Mouse (Mus musculus): Measurements from ENCODE around the gene Cmtm3. TPM values are rescaled to one million over a fixed set of nuclear protein-coding genes. Genes with fewer than 3 reads are reported as not detected.
A peak's percentile ranks its signal among the peaks of the same experiment; 100 is the strongest.

Gene Cmtm3
- polyA plus RNA-seq, 1 experiment from 2014 or later: 122 TPM

- WGBS: 39% methylated on average over 7 of the region's 7 CpGs
- H3K4me3 ChIP-seq (replicated peaks): no peak overlapping the region
- no peaks in the 10 kb centered on the region for H3K27me3 ChIP-seq (replicated peaks)
- H3K36me3 ChIP-seq: no peaks in the 10 kb centered on the region
- no peak overlapping the region for H3K27ac ChIP-seq
- no peaks in the 10 kb centered on the region for H3K9me3 ChIP-seq
- no peak for ATAC-seq (ENCODE audit: insufficient read depth, low FRiP score, low read depth)
- H3K4me2 ChIP-seq: no peak overlapping the region
- no peak overlapping the region for H3K9ac ChIP-seq
- peaks cover 31% of the 10 kb centered on the region for H3K4me1 ChIP-seq
Observed at GRCm38 (mm10) chr8:104387501-104387900, 48.3 kb downstream of the Cmtm3 start.

- no peaks in the 10 kb centered on the region for H3K9me3 ChIP-seq
- no peak overlapping the region for H3K4me3 ChIP-seq (replicated peaks)
- no peaks in the 10 kb centered on the region for H3K27me3 ChIP-seq (replicated peaks)
- H3K36me3 ChIP-seq: no peaks in the 10 kb centered on the region
- H3K4me2 ChIP-seq: no peak overlapping the region
- 70% methylated on average over 2 of the region's 2 CpGs for WGBS
- H3K27ac ChIP-seq: no peak overlapping the region
- H3K4me1 ChIP-seq: peaks cover 27% of the 10 kb centered on the region
- peak; percentile 45; the same call in 1 of the 2 replicates for ATAC-seq (ENCODE audit: insufficient read depth, low FRiP score, low read depth)
- no peak overlapping the region for H3K9ac ChIP-seq
Observed at GRCm38 (mm10) chr8:104387980-104388379, 48.8 kb downstream of the Cmtm3 start.

GRCm38 (mm10) chr8:104390245-104390644 lies 51.0 kb downstream of the Cmtm3 start:
- H3K4me3 ChIP-seq (replicated peaks): no peak overlapping the region
- peak overlapping the region; percentile 56; the same call in 1 of the 2 replicates for H3K27ac ChIP-seq
- ATAC-seq (ENCODE audit: insufficient read depth, low FRiP score, low read depth): peak; percentile 28; the same call in 1 of the 2 replicates
- no peaks in the 10 kb centered on the region for H3K36me3 ChIP-seq
- WGBS: 63% methylated on average over 8 of the region's 8 CpGs
- no peak overlapping the region for H3K9ac ChIP-seq
- H3K9me3 ChIP-seq: no peaks in the 10 kb centered on the region
- no peak overlapping the region for H3K4me2 ChIP-seq
- H3K4me1 ChIP-seq: peaks cover 33% of the 10 kb centered on the region
- no peaks in the 10 kb centered on the region for H3K27me3 ChIP-seq (replicated peaks)

GRCm38 (mm10) chr8:104393139-104393538 lies 53.9 kb downstream of the Cmtm3 start:
- H3K36me3 ChIP-seq: no peaks in the 10 kb centered on the region
- 0 out of 2 replicates have a peak overlapping the region, but pooled peaks have one; percentile 85 for H3K4me3 ChIP-seq (replicated peaks)
- H3K9ac ChIP-seq: no peak overlapping the region

GRCm38 (mm10) chr8:104393767-104394166 lies 54.6 kb downstream of the Cmtm3 start:
- ATAC-seq (ENCODE audit: insufficient read depth, low FRiP score, low read depth): peak; percentile 13; the same call in 1 of the 2 replicates
- H3K9me3 ChIP-seq: no peaks in the 10 kb centered on the region
- peak overlapping the region; percentile 83 for H3K27ac ChIP-seq
- no peaks in the 10 kb centered on the region for H3K36me3 ChIP-seq
- H3K4me1 ChIP-seq: peaks cover 17% of the 10 kb centered on the region; the same call in 1 of the 2 replicates
- WGBS: 53% methylated on average over 6 of the region's 6 CpGs
- no peak overlapping the region for H3K9ac ChIP-seq
- peak overlapping the region; percentile 79 for H3K4me2 ChIP-seq
- H3K27me3 ChIP-seq (replicated peaks): no peaks in the 10 kb centered on the region
- H3K4me3 ChIP-seq (replicated peaks): peak overlapping the region; percentile 85

More at GRCm38 (mm10) chr8:104393139-104393538, 53.9 kb downstream of the Cmtm3 start:
- no peaks in the 10 kb centered on the region for H3K27me3 ChIP-seq (replicated peaks)
- H3K9me3 ChIP-seq: no peaks in the 10 kb centered on the region
- H3K4me1 ChIP-seq: peaks cover 17% of the 10 kb centered on the region; the same call in 1 of the 2 replicates
- H3K4me2 ChIP-seq: peak overlapping the region; percentile 79; the same call in 1 of the 2 replicates
- WGBS: 87% methylated on average over 7 of the region's 7 CpGs
- peak overlapping the region; percentile 83; the same call in 1 of the 2 replicates for H3K27ac ChIP-seq
- ATAC-seq (ENCODE audit: insufficient read depth, low FRiP score, low read depth): no peak

DNA sequence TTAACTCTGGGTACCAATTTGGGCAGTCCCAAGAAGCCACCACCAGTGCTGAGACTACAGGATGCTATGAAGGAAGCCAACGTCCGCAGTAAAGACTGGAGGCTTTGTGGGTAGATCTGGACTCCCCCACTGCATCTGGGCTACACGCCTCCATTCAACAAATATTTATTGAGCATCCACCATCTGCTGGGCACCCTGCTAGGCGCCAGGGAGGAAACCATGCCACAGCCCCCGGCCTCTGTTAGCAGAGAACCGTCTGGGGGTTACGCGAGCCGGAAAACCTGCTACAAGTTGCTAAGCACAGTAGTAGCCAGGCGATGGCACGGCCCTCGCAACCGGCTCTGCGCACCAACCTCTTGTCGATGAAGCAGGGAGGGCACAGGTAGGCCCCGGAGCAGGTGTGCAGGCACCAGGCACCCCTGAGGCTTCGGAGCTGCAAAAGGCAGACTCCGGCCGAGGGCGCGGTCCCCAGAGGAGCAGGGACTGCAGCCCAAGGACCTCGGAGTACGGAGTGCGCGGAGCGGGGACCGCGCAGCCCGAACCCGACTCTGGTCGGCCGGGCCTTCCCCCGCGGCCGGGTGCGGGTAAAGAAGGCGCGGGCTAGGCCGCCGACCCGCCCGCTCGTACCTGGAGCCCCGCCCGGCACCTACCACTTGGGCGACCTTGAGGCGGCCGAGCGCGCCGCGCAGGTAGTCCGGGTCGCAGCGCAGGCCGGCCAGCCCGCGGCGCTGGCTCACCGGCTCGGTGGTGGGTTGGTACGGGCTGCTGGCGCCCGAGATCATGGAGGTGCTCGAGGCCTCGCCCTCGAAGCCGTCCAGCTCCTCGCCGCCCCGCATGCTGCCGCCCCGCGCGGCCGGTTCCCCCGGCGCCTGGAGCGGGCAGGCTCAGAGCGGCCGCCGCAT lies 55.8 kb downstream of the Cmtm3 start:
- under 1% methylated on average over 81 of the region's 82 CpGs for WGBS
- Histone ChIP-seq H3K27ac (peak overlapping the region; percentile 83), H3K4me1 (peaks cover 17% of the 10 kb centered on the region; the same call in 1 of the 2 replicates), H3K9ac (peak overlapping the region; percentile 92), H3K36me3 (no peaks in the 10 kb centered on the region), H3K4me2 (peak overlapping the region; percentile 79), H3K4me3 (replicated peaks) (peak overlapping the region; percentile 85), H3K27me3 (replicated peaks) (no peaks in the 10 kb centered on the region), H3K9me3 (no peaks in the 10 kb centered on the region)
- peak; percentile 65 for ATAC-seq (ENCODE audit: insufficient read depth, low FRiP score, low read depth)

DNA sequence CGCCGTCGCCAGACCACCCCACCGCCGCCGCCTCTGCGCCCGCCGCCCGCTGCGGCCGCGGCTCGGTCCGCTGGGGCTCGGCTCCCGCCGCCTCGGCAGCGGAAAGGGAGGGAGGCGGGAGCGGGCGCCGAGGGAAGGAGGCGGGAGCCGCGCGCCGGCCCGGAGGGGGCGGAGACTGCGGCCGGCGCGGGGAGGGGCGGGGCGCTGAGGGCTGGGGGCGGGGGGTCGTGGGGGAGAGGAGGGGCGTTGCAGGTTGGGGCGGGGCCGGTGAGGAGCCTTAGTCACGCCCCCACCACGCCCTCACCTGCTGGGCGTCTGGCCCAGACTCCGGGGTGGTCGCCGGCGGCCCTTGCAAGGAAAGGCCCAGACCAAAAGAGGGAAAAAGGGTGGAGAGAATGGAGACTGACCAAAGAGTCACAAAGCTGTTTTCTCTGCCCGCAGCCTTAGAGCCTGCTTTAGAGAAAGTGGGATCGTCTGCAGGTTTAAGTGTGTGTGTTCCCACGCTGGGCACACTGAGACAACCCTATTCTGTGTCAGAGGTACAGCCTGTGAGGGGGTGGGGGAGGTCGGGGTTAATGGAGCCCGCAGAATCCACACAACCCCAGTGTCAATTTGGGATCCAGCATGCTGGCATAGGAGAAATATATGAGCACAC lies 56.6 kb downstream of the Cmtm3 start, which contains the start of gene Cmtm4:
Gene Cmtm4 (minus strand): TSS at position 105 of the 655 bp plus-strand sequence.
- 2% methylated on average over 22 of the region's 54 CpGs for WGBS
- Histone ChIP-seq H3K9me3 (no peaks in the 10 kb centered on the region), H3K27ac (peak within 1 kb of the TSS; percentile 83), H3K36me3 (no peaks in the 10 kb centered on the region), H3K4me3 (replicated peaks) (peak within 1 kb of the TSS; percentile 85), H3K4me2 (peak within 1 kb of the TSS; percentile 79), H3K9ac (peak within 1 kb of the TSS; percentile 92), H3K27me3 (replicated peaks) (no peaks in the 10 kb centered on the region), H3K4me1 (peaks cover 17% of the 10 kb centered on the region; the same call in 1 of the 2 replicates)
- peak; percentile 79 for ATAC-seq (ENCODE audit: insufficient read depth, low FRiP score, low read depth)

Other genes starting within 250 kb of the Cmtm3 start
- gene Cdh5, start 237.8 kb upstream of the Cmtm3 start, polyA plus RNA-seq (2015; fragmentation: Nextera tagmentation; extraction: Ambion mirVana): 27.0 and 29.8 TPM in 2 replicates
- 1.1 and 1.2 TPM in 2 replicates for gene Bean1, start 169.0 kb upstream of the Cmtm3 start, polyA plus RNA-seq (2015; fragmentation: Nextera tagmentation; extraction: Ambion mirVana)
- gene Tk2, start 90.9 kb upstream of the Cmtm3 start, polyA plus RNA-seq (2015; fragmentation: Nextera tagmentation; extraction: Ambion mirVana): 16.3 and 16.4 TPM in 2 replicates
- 42.5 and 52.6 TPM in 2 replicates for gene Cklf, start 88.5 kb upstream of the Cmtm3 start, polyA plus RNA-seq (2015; fragmentation: Nextera tagmentation; extraction: Ambion mirVana)
- not detected in 2 replicates for gene Cmtm2a, start 46.2 kb upstream of the Cmtm3 start, polyA plus RNA-seq (2015; fragmentation: Nextera tagmentation; extraction: Ambion mirVana)
- not detected in 2 replicates for gene Gm45711, start 29.3 kb upstream of the Cmtm3 start, polyA plus RNA-seq (2015; fragmentation: Nextera tagmentation; extraction: Ambion mirVana)
- gene Cmtm1, start 29.3 kb upstream of the Cmtm3 start, polyA plus RNA-seq (2015; fragmentation: Nextera tagmentation; extraction: Ambion mirVana): not detected in 2 replicates
- gene Gm11020, start 17.8 kb upstream of the Cmtm3 start, polyA plus RNA-seq (2015; fragmentation: Nextera tagmentation; extraction: Ambion mirVana): not detected in 2 replicates
- gene Cmtm2b, start 17.2 kb upstream of the Cmtm3 start, polyA plus RNA-seq (2015; fragmentation: Nextera tagmentation; extraction: Ambion mirVana): not detected in 2 replicates
- gene Cmtm4, start 56.4 kb downstream of the Cmtm3 start, polyA plus RNA-seq (2015; fragmentation: Nextera tagmentation; extraction: Ambion mirVana): 6.2 and 6.4 TPM in 2 replicates
- gene Dync1li2, start 103.6 kb downstream of the Cmtm3 start, polyA plus RNA-seq (2015; fragmentation: Nextera tagmentation; extraction: Ambion mirVana): 54.9 and 58.0 TPM in 2 replicates
- gene Terb1, start 170.5 kb downstream of the Cmtm3 start, polyA plus RNA-seq (2015; fragmentation: Nextera tagmentation; extraction: Ambion mirVana): 0.21 and 0.32 TPM in 2 replicates
- 84.4 and 91.2 TPM in 2 replicates for gene Nae1, start 195.2 kb downstream of the Cmtm3 start, polyA plus RNA-seq (2015; fragmentation: Nextera tagmentation; extraction: Ambion mirVana)
- gene Car7, start 195.3 kb downstream of the Cmtm3 start, polyA plus RNA-seq (2015; fragmentation: Nextera tagmentation; extraction: Ambion mirVana): 1.0 TPM in 2 replicates